Mouse (Mus musculus) MEL-GATA-1-ER (cell line): ENCODE data around the gene P3h3.

Experiments used
- DNase-seq: peaks from one replicate; pipeline ENCODE4 v3.0.0-alpha.2; 2012; ENCODE audit warnings: low read depth; ENCODE audit errors: extremely low read depth

The P3h3 gene

GRCm38 (mm10) chr6:124866560-124866959 lies 9.0 kb upstream of the P3h3 start:
- no peak for DNase-seq

DNA sequence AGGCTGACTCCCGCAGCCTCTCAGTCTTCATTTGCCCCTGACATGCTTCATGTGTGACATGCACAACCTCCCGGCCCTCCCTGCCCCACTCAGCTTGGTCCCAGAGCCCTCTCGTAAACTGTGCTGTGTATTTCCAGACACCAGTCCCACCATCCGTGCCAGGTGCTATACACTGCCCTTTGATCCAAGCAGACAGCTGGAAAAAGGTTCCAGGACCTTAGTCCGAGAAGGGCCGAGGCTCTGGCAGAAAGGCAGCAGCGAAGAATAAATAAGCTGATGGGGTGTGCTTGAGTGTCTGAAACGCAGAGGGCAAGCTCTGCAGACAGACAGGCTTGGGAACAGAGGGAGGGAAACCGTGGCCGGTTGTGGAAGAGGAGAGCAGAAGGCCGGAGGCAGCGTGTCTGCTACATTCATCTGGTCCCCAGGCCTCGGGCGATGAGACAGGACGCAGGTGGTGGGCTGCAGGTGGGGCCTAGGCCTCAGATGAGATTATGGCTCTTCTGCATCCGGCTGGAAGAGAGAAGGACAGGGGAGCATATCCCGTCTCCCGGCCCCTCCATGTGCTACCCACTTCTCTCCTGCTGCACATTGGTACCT lies 8.3 kb upstream of the P3h3 start:
- DNase-seq = no peak

DNA sequence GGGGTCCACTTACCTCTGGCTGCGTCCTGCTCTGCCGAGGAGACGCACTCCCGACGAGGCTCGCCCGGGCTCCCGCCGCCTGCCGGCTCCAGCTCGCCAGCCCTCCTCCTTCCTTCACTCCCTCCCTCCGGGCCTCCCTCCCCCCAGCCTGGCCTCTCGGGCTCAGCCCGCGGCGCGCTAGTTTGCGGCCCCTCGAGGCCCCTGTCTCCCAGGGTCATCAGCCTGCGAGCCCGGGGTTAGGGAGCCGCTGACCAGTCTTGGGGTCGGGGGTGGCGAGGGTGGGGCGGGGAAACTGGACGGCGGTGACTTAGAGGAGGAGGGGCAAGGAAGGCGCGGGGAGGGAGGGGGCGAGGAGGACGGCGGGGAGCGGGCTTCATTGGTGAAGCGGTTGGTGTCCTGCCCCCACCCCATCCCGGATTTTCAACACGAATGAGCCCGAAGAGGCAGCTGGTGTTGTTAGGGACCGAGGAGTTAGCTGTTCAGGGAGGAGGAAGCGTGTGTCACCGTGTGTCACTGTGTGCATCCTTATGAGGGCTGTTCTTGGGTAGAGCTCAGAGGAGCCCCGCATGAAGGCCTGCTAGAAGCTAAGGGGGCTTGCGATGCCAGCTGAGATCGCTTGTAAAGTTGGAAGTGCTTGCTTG lies 6.2 kb upstream of the P3h3 start, which contains the start of gene Gpr162:
Gpr162 (minus strand) TSS at position 326 of the 641 bp plus-strand sequence.
- DNase-seq = no peak

- DNase-seq = no peak
Observed at GRCm38 (mm10) chr6:124863125-124863657, 5.6 kb upstream of the P3h3 start.

DNA sequence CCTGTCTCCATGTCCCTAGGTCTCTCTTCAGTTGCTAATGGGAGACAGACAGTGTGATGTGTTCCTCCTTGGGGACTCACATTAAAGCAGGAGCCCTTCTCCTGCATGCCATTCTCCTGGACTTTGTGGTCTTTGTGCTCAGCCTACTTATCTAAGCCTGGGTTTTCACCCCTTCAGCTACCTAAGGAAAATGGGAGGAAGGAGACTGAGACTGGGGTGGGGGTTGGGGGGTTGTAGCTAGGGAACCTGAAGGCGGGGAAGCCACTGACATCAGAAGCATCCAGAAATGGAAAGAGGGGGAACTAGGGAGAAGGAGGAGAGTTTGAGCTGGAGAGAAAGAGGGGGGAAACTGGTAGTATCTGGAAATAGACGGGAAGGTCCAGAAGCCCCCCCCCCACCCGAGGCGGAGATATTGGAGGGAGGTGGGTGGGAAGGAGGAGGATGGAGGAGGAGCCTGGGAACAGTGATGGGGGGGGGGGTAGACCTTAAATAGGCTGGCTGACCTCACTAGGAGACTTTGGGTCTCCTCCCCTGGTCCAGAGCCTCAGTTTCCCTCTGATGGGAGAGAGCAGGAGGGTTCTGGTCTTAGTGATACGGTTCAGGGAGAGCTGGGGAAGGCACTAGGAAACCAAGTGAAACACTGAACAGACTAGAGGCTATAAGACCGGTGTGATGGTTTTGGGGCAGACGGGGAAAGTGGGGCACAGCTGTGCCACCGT lies 5.0 kb upstream of the P3h3 start:
- no peak for DNase-seq

GRCm38 (mm10) chr6:124861802-124862201 lies 4.2 kb upstream of the P3h3 start:
- no peak for DNase-seq

- no peak for DNase-seq
Observed at GRCm38 (mm10) chr6:124861266-124861665, 3.7 kb upstream of the P3h3 start.

DNA sequence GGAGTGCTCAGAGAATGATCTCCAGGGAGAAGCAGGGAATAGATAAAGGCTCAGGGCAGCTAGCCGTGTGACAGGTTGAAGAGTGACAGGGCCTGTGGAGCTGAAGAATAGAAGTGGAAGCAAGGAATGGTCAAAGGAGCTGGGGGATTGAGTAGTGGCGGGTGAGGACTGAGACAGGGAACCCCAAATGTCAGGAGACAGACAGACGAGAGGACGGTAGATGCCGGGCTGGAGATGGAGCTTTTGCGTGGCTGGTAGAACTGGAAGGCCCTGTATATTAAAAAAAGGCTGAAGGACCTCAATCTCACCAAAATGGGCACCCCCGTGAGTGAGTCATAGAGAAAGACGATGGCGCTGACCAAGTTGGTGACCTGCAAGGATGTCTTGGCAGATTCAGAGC lies 3.0 kb upstream of the P3h3 start:
- DNase-seq = no peak

DNA sequence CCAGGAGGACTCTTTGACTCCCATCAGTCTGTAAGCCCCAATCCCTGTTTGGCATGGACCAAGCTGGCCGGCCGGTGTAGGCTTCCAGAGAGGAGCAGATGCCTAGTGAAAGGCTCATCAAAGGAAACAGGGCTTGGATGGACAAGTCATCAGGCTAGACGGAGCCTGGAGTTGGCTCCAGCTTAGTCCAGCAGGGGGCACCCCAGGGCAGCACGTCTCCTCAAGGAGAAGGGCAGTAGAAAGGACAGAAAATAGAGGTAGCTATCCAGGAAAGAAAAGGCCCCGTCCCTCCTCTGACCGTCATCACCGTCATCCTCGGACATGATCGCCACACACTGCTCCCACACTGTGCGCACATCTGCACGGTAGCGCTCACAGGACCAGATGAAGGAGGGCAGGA lies 2.2 kb upstream of the P3h3 start:
- no peak for DNase-seq

- DNase-seq = no peak
Observed at GRCm38 (mm10) chr6:124858561-124859318, 1.2 kb upstream of the P3h3 start.

GRCm38 (mm10) chr6:124857840-124858530 lies 433 bp upstream of the P3h3 start:
- no peak for DNase-seq

DNA sequence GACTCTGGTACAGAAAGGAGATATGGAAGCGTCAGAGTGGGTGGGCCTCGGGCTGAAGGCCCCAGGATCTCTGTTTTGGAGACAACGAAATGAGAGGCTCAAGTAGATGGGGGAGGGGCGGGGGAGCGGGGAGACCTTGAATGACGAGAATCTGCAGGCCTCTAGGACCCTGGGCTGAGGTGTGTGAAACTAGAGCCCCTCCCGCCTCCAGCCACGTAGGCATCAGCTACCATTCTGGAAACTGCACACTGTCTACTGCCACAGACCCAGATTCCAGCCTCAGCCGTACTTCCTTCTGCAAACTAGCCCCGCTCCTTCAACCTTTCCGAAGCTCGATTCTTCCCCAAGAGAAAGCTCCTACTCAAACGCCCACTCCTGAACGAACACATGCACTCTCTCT lies 1.2 kb downstream of the P3h3 start:
- DNase-seq = no peak

DNA sequence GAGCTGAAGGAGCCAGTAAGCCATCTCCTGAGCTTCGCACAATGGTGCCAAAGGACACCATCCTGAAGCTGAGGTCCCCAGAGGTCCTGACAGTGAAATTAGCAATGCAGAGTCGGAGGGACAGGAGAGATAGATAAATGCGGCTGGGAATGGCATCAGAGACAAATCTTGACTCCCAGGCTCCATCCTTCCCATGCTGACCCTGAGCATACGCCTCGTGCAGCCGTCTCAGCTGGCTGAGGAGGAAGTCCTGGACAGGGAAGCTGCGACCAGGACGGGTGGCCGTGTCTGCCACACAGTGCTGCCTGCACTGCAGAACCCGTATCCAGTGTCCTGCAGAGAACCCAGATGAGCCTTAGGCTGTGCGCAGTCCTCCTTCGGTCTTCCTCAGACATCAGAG lies 2.9 kb downstream of the P3h3 start:
- no peak for DNase-seq

DNA sequence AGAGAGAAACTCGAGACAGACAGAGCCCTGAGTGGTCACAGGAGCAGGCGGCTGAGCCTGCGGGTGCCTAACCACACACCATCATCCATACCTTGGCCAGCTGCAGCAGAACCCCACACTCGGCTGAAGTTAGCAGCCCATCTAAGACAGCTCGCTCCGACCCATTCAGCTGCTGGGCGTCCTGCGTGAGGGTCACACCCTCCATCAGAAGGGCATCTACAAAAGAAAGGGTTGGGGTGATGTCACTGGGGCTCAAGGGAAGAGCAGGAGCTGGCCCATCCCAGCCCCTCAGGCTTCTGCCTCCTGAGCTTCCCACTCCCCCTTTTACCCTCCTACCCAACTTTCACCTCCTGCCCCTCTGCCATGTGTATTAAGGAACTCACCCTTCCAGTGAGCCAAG lies 7.0 kb downstream of the P3h3 start:
- DNase-seq = no peak

DNA sequence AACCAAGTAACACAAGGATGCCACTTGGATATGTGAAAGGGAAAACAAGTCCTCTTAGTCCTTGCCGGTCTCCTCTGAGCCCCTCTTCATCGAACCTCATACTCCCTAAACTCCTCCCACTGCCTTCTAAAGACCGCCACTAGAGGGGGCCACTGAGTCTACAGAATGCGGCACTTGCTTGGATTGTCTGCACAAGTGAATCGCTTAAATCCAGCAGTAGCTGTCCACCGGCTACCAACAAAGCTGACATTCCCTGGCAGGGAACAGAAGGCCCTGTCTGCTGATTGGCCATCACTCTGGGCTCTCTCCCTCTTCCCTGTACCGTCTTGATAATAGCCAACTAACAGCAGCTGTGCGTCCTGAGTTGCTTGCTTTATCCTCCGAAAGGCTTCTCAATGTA lies 10.2 kb downstream of the P3h3 start:
- peak; percentile 67 for DNase-seq

DNA sequence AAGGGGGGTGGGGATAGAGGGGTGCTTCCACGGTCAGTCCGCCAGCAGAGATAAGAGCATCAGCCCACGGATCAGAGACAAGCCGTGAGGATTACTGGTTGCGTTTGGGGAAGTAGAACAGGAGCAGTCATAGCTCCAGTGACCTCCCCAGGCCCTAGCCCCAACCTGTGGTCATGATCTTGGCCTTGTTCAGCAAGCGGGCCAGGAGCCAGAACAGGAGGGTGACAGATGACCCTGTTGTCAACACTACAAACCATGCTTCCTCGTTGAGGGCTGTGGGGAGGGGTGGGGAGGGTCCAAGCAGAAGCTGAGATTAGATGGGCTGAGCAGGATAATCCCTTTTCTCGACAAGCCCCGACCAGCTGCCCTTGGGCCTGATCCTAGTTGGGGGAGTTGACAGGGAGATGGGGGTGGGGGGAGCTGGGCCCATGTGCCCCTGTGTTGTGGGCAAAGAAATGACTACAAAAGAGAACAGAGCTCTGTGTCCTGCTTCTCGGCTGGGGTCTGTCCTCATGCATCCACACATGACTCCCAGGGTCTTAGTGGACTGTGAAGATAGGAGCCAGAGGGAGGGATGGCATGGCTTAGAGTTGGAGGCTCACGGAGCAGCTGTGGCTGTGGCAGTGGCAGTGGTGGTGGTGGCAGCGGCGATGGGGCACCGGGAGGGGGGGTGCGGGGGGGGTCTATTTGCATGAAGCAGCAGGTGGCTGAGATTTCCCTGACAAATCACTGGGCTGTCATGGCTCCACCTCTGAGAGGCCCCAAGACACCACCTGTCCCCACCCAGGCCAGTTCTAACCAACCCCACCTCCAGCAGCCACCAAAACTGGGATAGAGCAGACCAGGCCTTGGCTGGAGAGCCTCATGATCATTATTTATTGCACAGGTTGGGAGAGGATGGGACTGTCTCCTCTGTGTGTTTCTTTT lies 17.0 kb downstream of the P3h3 start, which contains the start of gene Gnb3:
Gnb3 (minus strand) TSS at position 35 of the 927 bp plus-strand sequence.
- no peak for DNase-seq

DNA sequence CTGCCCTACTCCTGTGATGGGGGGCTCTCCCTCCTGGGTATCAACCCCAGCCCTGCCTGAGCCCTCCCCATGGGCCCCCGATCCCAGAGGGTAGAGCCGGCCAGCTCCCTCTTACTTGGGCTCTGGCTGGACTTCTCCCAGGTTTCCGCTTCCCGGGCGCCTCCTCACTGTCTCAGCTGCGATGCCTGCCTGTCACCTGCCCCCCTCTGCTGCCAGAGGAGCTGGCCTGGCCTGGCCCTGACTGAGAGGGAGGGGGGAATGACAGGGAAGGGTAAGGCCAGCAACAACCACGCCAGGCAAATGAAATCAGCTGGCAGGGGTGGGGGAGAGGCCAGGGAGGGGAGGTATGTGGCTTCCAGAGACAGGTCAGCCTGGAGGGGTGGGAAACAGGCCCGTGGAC lies 17.7 kb downstream of the P3h3 start:
- no peak for DNase-seq

- no peak for DNase-seq
Observed at GRCm38 (mm10) chr6:124836411-124836810, 21.1 kb downstream of the P3h3 start.

GRCm38 (mm10) chr6:124835531-124835930 lies 22.0 kb downstream of the P3h3 start:
- DNase-seq = no peak

DNA sequence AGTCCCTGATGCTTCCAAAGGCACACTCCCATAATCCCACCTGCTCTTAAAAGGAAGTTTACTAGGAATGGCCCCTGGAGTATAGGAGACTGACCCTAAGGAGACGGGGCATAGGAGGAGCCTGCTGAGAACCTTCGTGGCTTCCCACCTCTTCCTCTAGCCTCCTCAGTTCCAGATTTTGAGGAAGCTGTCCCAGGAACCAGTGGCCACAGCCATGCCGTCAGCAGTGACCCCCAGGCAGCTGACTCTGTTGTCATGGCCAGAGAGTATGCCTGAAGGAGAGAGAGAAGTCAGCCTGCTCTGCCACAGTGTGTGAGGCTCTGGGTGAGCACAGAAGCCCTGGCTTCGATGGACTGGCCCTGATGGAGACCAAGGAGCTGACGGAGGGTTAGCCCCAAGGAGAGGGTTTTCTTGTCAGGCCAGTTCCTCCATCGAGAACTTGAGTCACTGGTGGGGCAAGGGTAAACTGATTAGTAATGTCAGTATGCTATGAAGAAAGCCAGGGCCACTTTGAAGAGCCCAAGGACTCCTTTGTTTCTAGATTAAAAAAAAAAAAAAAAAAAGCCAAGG lies 23.0 kb downstream of the P3h3 start:
- DNase-seq = no peak
